Mouse (Mus musculus) lung, embryonic 16.5 days (tissue): ENCODE measurements around the gene Irf2. TPM values are rescaled to one million over a fixed set of nuclear protein-coding genes. Genes with fewer than 3 reads are reported as not detected.

Experiments
- ATAC-seq: fragments of 200-750 bp; cut with Nextera tagmentation; 2 replicates; pipeline ENCODE4 v1.8.0; 2017; ENCODE audit warnings: low read depth, mild to moderate bottlenecking, moderate library complexity
- H3K27ac ChIP-seq: fragments of 300-500 bp; sonication (generic); 2 replicates; pipeline ENCODE4 v1.5.1; 2014; ENCODE audit warnings: mild to moderate bottlenecking, control low read depth, low read length
- H3K27me3 ChIP-seq: fragments of 300-500 bp; sonication (generic); 2 replicates; pipeline ENCODE4 v1.6.1; 2014; ENCODE audit warnings: low read depth, low read length, mixed read lengths; ENCODE audit not compliant: control insufficient read depth, insufficient read depth
- H3K36me3 ChIP-seq: fragments of 300-500 bp; sonication (generic); 2 replicates; pipeline ENCODE4 v1.6.1; 2014; ENCODE audit warnings: low read length; ENCODE audit not compliant: control insufficient read depth, insufficient read depth
- H3K4me1 ChIP-seq: fragments of 300-500 bp; sonication (generic); replicated peaks from 2 replicates; pipeline ENCODE4 v1.6.1; 2014; ENCODE audit warnings: low read length, mixed read lengths; ENCODE audit not compliant: control insufficient read depth, insufficient read depth
- H3K4me2 ChIP-seq: fragments of 300-500 bp; sonication (generic); 2 replicates; pipeline ENCODE4 v1.6.1; 2014; ENCODE audit warnings: low read depth, low read length, control low read depth
- H3K4me3 ChIP-seq: fragments of 300-500 bp; sonication (generic); 2 replicates; pipeline ENCODE4 v1.5.1; 2014; ENCODE audit warnings: mild to moderate bottlenecking, low read length, control low read depth
- H3K9ac ChIP-seq: fragments of 300-500 bp; sonication (generic); 2 replicates; pipeline ENCODE4 v1.6.1; 2014; ENCODE audit warnings: low read length, control low read depth
- H3K9me3 ChIP-seq: fragments of 300-500 bp; sonication (generic); 2 replicates; pipeline ENCODE4 v1.6.1; 2016; ENCODE audit warnings: low read length; ENCODE audit not compliant: control insufficient read depth
- WGBS: fragments of 180-500 bp; shearing (Covaris S2); extraction: QIAGEN DNeasy Blood & Tissue Kit; methylation state at CpG from one replicate; pipeline ENCODE4 v1.1.7; 2014; 5-methylcytosine and 5-hydroxymethylcytosine counted together
- polyA plus RNA-seq: library from polyadenylated mRNA; unstranded; fragments of >200 nt; fragmentation: Nextera tagmentation; extraction: Ambion mirVana; gene quantifications from 2 replicates; pipeline ENCODE4 v1.2.1, GENCODE M21; 2015

The Irf2 gene
- polyA plus RNA-seq: 38.3 and 39.4 TPM in 2 replicates

- Histone ChIP-seq H3K27ac (peak within 1 kb of the TSS; percentile 97), H3K9me3 (peaks cover 6% of the 10 kb centered on the region), H3K36me3 (no peaks in the 10 kb centered on the region; the same call in 1 of the 2 replicates), H3K4me3 (peak within 1 kb of the TSS; percentile 86), H3K27me3 (no peaks in the 10 kb centered on the region), H3K4me2 (peak within 1 kb of the TSS; percentile 65), H3K9ac (peak within 1 kb of the TSS; percentile 99), H3K4me1 (peaks cover 18% of the 10 kb centered on the region)
- peak; percentile 91 for ATAC-seq
- WGBS: under 1% methylated on average over 45 of the region's 51 CpGs
These were observed at the start of gene Irf2 for GRCm38 (mm10) chr8:46739003-46739949. Gene Irf2, plus strand, starts transcription at chr8:46739732.

DNA sequence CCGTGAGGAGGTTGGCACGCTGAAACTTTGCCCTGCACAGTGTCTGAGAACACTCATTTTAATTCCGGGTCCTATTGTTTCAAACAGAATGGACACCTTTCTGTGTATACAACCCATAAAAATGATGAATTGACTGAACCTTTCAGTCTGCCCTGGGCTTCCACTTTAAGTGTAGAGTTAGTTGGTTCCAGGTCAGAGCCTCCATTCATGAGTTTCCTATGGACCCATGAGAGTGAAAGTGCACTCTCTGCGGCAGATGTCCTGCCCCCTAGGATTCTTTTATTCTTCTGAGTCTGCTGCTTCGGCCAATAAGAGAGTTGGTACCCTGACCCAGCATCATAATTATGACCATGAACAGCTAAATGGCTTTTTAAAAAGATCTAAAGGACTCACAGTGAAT, 49.4 kb upstream of the Irf2 start:
- 74% methylated on average over 5 of the region's 5 CpGs for WGBS
- no peak overlapping the region for H3K27ac ChIP-seq
- no peaks in the 10 kb centered on the region for H3K9me3 ChIP-seq
- H3K9ac ChIP-seq: no peak overlapping the region
- H3K27me3 ChIP-seq: no peaks in the 10 kb centered on the region
- ATAC-seq: no peak
- H3K4me1 ChIP-seq: no peaks in the 10 kb centered on the region
- H3K4me2 ChIP-seq: no peak overlapping the region
- no peaks in the 10 kb centered on the region for H3K36me3 ChIP-seq
- H3K4me3 ChIP-seq: no peak overlapping the region

DNA sequence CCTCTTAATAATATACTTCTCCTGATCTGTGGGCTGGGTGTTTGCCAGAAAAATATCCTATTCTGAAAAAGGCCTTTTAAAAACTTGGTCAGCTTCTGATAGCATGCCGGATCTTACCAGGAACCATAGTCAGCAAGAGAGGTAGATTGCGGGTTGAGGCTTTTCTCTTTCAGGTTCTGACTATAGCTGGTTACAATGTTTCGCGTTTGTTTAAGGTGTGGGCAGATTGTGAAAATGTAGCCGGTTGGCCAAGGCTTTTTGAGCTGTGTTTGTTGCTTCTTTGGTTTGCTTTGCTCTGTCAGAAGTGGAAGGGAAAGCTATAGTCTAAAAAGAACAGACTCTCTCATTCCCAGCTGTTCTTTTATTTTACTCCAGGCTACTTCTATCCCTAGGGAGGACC, 49.0 kb upstream of the Irf2 start:
- H3K9me3 ChIP-seq: no peaks in the 10 kb centered on the region
- H3K9ac ChIP-seq: no peak overlapping the region
- no peaks in the 10 kb centered on the region for H3K36me3 ChIP-seq
- H3K27me3 ChIP-seq: no peaks in the 10 kb centered on the region
- H3K4me3 ChIP-seq: no peak overlapping the region
- 76% methylated on average over 5 of the region's 5 CpGs for WGBS
- no peak for ATAC-seq
- H3K27ac ChIP-seq: no peak overlapping the region
- no peak overlapping the region for H3K4me2 ChIP-seq
- no peaks in the 10 kb centered on the region for H3K4me1 ChIP-seq

DNA sequence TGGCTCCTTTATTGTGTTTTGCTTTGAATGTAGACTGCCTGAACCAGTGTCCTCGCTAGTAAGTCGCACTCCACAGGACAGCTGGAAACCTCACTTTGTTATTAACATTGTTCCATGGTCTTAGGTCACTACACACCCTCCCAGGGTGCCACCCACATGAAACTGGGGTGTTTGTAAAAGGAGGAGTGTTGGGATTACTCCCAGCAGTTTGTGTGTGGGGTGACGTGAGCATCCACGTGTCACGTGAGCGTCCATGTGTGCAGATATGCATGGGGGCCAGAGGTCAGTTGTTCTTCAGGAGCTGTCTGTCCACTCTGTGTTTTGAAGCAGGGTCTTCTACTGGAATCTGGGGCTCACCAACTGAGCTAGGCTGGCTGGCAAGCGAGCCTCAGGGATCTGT, 48.2 kb upstream of the Irf2 start:
- Histone ChIP-seq H3K9me3 (no peaks in the 10 kb centered on the region), H3K9ac (no peak overlapping the region), H3K36me3 (no peaks in the 10 kb centered on the region), H3K27ac (no peak overlapping the region), H3K4me1 (no peaks in the 10 kb centered on the region; the same call in 1 of the 2 replicates), H3K4me2 (no peak overlapping the region), H3K27me3 (no peaks in the 10 kb centered on the region), H3K4me3 (no peak overlapping the region)
- 63% methylated on average over 7 of the region's 7 CpGs for WGBS
- no peak for ATAC-seq

DNA sequence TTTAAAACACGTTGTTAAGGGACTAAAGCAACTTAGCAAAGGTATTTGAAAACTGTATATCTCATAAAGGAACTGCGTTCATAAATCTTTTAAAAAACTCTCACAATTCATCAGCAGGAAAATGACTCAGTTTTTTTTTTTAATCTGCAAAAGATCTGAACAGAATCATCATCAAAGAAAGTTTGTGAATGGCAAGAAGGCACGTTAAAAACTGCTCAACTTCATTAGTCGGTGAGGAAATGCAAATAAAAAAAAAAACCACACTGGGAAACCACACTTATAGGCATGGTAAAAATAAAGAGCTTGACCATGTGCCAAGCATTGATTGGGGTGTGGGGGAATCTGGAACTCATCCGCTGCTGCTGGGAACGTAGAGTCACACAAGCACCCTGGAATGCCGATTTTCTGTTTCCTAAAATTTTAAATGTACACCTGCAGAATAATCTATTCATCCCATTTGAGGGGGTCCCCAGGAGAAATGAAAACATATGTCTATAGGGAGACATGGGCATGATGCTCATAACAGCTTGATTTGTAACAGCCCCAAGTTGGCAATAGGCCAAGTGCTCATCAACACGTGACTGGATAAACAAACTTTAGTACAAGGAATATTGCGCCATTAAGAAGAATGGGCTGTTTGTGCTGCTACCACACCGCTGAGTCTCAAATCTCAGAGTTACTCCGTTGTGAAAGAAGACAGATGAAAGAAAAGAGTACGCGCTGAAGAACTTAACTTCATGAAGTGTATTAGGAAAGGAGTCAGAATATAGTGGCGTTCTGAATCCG, 43.1 kb upstream of the Irf2 start:
- ATAC-seq: peak; percentile 68
- H3K9me3 ChIP-seq: no peaks in the 10 kb centered on the region
- no peak overlapping the region for H3K4me3 ChIP-seq
- no peaks in the 10 kb centered on the region; the same call in 1 of the 2 replicates for H3K4me1 ChIP-seq
- peak overlapping the region; percentile 13 for H3K4me2 ChIP-seq
- H3K27me3 ChIP-seq: no peaks in the 10 kb centered on the region
- no peaks in the 10 kb centered on the region for H3K36me3 ChIP-seq
- WGBS: 32% methylated on average over 15 of the region's 15 CpGs
- no peak overlapping the region for H3K9ac ChIP-seq
- H3K27ac ChIP-seq: no peak overlapping the region

DNA sequence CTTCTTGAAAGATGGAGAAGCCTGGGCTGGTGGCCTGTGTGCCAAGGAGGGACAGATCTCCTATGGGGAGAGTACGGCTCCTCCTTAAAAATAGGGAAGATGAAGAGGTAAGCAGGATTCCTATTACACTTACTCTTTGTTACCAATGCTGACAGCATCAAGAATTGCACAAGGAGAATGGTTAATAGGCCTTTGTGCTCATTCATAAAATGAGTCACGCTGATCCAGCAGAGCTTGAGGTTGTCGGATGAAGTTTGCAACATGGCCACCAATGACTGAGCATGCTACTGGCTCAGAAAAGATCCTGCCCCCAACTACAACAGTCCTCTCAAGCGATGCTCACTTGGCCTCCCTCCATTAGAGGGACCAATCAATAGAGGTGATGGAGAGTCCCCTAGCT, 42.0 kb upstream of the Irf2 start:
- WGBS: 87% methylated on average over 4 of the region's 4 CpGs
- no peaks in the 10 kb centered on the region for H3K27me3 ChIP-seq
- no peaks in the 10 kb centered on the region for H3K36me3 ChIP-seq
- no peak overlapping the region for H3K9ac ChIP-seq
- no peak overlapping the region for H3K4me2 ChIP-seq
- no peak overlapping the region for H3K27ac ChIP-seq
- H3K4me3 ChIP-seq: no peak overlapping the region
- no peaks in the 10 kb centered on the region; the same call in 1 of the 2 replicates for H3K4me1 ChIP-seq
- ATAC-seq: no peak
- H3K9me3 ChIP-seq: no peaks in the 10 kb centered on the region

DNA sequence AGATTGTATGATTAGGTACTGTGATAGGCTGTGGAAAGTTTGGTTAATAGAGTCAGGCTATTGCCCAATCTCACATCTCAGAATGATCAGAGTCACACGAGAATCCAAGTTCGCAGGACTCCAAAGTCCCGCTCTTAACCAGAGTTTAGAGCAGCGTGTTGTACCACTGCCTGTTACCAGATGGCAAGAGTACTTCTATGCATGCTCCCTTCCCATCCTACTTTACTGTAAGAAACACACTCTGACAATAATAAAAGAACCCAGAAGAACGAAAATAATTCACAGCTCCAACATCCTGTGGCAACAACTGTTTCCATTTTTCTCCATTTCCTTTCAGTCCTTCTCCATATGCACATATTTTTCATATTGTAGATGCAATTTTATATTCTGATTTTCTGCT, 41.4 kb upstream of the Irf2 start:
- ATAC-seq: no peak
- 86% methylated on average over 5 of the region's 5 CpGs for WGBS

GRCm38 (mm10) chr8:46705145-46705544, 34.4 kb upstream of the Irf2 start:
- H3K9ac ChIP-seq: no peak overlapping the region
- WGBS: 76% methylated on average over 2 of the region's 2 CpGs
- H3K27ac ChIP-seq: no peak overlapping the region
- H3K27me3 ChIP-seq: no peaks in the 10 kb centered on the region
- no peaks in the 10 kb centered on the region for H3K9me3 ChIP-seq
- H3K4me2 ChIP-seq: no peak overlapping the region
- no peak for ATAC-seq
- no peak overlapping the region for H3K4me3 ChIP-seq
- no peaks in the 10 kb centered on the region for H3K4me1 ChIP-seq
- no peaks in the 10 kb centered on the region for H3K36me3 ChIP-seq

More for the DNA sequence above, 41.4 kb upstream of the Irf2 start:
- H3K9me3 ChIP-seq: no peaks in the 10 kb centered on the region
- H3K4me3 ChIP-seq: no peak overlapping the region
- H3K4me2 ChIP-seq: no peak overlapping the region
- H3K36me3 ChIP-seq: no peaks in the 10 kb centered on the region
- no peaks in the 10 kb centered on the region for H3K27me3 ChIP-seq
- no peak overlapping the region for H3K27ac ChIP-seq
- no peaks in the 10 kb centered on the region; the same call in 1 of the 2 replicates for H3K4me1 ChIP-seq
- no peak overlapping the region for H3K9ac ChIP-seq

DNA sequence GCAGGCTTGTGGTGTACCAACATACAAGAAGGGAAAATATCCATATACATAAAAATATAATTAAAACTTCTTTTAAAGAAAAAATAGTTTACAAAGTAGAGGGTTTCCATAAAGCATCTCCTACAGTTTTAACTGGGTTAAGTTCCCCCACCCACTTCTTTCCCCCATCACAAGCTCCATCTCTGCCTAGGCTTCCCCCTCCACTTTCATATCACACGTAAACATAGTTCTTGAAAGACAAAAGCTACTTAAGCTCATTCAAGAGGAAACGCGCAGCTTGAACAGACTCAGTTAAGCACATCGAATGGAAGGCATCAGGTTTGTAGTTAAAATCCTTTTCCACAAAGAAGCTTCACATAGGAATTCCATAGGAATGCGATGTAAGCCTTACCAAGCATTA, 32.8 kb upstream of the Irf2 start:
- Histone ChIP-seq H3K4me3 (no peak overlapping the region), H3K4me1 (no peaks in the 10 kb centered on the region), H3K4me2 (no peak overlapping the region), H3K27me3 (no peaks in the 10 kb centered on the region), H3K9ac (no peak overlapping the region), H3K27ac (no peak overlapping the region), H3K36me3 (no peaks in the 10 kb centered on the region), H3K9me3 (no peaks in the 10 kb centered on the region)
- ATAC-seq: no peak
- WGBS: 55% methylated on average over 5 of the region's 5 CpGs
